Mouse (Mus musculus) left cerebral cortex, postnatal 10 days (tissue): ENCODE measurements around the gene Micu1. TPM values are rescaled to one million over a fixed set of nuclear protein-coding genes. Genes with fewer than 3 reads are reported as not detected.

Source experiments
- DNase-seq, 2 experiments: peaks; one replicate each; pipeline ENCODE4 v3.0.0; 2021 to 2022; ENCODE audit warnings: low spot score in 2 of 2, mixed read lengths in 1 of 2; ENCODE audit errors: extremely low spot score in 1 of 2
- intact Hi-C: fragments of 180-260 bp; cut with DNase I; formaldehyde crosslinking; loops from one replicate; pipeline ENCODE4 v1.15.1; 2025
- total RNA-seq, 2 experiments: library from RNA; stranded (reverse); gene quantifications; 2 replicates each; pipeline ENCODE4 v1.2.3; 2021

The Micu1 gene
- total RNA-seq, 2 experiments from 2014 or later = 78.5 to 79.8 TPM

DNA sequence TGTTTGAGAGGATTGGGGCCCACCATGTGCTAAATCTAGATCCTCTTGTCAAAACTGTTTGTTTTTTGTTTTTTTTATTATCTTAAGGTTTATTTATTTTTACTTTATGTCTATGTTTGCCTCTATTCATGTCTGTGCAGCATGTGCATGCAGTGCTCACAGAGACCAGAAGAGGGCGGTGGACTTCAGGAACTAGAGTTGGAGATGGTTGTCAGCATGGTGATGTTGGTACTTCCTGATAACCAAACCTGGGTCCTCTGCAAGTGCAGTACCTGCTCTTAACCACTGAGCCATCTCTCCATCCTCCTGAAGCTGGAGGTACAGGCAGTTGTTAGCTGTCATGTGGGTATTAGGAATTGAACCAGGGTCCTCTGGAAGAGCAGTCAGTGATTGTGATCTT lies 8.0 kb downstream of the Micu1 start:
- DNase-seq = no peak
- intact Hi-C loops = no loop called here

DNA sequence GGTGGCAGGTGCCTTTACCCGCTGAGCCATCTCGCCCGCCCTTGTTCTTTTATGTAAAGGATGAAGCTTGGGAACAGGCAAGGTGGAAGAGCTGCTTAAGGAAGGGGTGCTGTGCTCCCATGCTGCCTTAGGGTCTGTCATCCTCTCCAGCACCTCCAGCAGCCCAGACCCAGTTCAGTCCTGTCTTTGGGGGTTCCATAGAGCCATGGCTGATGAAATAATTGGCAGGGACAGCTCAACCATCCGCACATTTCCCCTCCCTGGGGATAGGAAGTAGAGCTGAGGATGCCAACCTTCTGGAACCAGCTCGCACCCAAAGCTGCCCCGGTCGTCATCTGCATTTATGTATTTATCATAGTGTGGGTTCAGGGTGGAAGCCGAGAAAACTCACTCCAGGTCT lies 9.8 kb downstream of the Micu1 start:
- no peak for DNase-seq
- intact Hi-C loops = no loop called here

DNA sequence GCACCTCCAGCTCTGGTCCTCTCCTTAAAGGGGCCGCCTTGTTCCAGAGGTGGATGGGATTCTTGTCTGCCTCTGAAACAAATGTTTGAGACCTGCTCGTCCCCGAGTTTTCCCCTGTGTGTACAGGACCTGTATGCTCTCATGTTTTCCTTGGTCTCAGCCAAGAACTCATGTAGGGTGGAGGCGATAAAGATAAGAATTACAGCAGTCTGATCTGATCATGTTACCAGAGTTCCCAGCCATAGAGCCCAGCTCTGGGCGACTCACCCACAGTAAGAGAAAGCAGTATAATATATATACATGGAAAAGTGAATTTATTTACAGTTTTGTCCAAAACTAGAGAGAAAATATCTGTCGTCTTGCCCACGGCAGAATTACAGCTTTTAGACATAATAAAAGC lies 17.7 kb downstream of the Micu1 start:
- no peak for DNase-seq
- intact Hi-C loops = no loop called here

DNA sequence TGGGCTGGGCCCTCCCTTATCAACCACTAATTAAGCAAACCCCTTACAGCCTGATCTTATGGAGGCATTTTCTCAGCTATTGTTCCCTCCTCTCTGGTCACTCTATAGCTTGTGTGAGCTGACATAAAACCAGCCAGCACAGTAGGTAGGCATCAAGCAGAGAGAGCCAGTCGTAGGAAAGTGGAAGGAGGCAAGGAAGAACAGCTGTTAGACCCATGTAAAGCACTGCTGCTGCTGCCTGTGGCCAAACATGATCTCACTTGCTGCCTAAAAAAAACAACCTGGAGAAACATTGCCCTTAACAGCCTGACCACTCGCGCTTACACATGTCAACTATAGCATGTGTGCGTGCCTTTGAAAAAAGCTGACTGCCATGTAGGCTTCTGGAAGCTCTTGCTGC lies 19.3 kb downstream of the Micu1 start:
- DNase-seq = no peak
- intact Hi-C loops = no loop called here

DNA sequence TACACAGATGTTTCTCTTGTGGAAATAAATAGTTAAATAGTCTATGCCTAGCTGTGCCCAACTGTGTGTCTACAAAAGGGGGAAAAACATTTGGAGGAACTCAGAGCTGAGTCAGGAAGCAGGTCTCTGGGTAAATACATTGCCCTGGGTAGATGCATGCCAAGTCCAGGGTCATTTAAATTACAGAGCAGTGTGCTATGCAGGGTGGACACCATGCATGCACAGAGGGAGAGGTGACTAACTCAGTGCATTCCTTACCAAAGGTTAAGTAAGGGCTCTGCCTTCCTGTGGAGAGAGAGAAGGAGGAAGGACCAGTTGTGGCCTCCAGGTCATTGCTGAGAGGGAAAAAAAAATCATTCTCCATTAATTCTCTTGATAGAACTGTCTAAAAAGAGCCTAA lies 22.4 kb downstream of the Micu1 start:
- intact Hi-C loops = no loop called here
- DNase-seq = no peak

DNA sequence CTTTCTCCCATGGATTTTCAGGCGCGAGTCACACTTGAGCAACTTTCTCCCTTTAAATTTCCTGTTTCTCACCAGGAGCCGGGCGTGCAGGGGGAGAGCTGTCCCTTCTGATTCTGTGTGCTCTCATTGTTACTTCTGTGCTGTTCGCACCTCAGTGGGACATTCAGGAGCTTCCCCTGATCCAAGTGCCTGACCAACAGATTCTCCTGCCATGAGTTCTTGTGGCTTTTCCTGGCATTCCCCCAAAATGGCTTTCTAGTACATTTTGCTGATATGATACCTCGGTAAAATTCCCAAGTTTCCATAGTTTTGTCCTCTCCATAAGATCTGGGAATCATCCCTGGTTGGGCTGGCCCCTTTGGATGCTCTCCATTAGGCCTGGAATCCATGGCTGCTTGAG lies 25.0 kb downstream of the Micu1 start:
- DNase-seq = no peak
- intact Hi-C loops = no loop called here

DNA sequence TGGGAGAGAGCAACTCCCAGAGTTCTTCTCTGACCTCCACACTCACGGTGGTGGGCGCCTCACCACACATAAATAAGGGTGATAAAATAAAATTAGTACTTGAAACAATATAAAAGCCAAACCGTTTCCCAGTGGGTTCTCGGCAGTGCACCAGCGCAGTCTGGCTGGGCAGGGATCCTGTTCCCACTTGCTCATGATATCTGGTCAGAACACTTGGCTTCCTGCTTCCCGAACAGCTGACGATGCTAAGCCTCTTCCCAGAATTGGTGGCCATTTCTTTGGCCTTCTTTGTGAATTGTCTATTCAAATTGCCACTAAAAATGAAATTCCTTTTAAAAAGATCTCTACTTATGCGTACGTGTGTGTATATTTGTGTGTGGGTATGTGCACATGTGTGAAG lies 27.0 kb downstream of the Micu1 start:
- intact Hi-C loops = no loop called here
- DNase-seq = no peak

DNA sequence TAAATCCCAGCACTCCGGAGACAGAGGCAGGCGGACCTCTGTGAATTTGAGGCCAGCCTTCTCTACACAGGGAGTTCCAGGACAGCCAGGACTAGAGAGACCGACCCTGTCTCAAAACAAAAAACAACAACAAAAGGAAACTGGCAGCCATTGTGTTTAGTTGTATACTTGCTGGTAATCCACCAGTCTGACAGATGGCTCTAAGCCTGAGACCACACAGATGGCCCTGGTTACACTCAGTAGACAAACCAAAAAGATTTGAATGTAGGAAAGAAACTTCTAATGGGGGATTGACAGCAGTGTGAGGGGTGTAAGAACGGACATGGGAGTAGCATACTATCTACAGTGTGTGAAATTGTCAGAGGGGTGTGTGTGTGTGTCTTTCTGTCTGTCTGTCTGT lies 27.6 kb downstream of the Micu1 start:
- DNase-seq = no peak

DNA sequence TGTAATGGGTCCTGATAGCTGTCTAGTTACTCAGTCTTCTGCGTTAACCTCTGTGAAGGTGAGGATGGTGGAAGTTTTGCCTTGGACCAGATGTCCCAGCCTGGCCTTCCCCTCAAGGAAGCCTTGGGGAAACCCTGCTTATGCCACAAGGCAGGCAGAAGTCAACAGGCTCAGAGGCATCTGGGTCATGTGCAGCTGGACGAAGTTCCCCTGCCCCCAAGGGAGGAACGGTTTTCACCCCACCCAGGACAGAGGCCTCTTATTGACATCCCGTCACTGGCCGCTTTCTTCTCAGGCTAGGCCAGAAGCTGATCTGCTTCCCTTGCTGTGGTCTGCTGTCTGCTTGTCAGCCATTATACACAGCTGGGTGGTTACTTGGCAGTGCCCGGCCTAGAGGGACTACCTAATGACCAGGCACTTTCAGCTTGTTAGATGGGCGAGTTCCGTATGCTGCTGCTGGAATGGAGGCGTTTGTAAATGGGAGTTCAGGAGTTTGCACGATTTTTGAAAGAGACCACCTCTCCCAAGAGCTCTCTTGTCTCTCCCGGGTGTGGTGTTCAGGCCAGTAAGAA lies 33.8 kb downstream of the Micu1 start:
- intact Hi-C loops = no loop called here
- DNase-seq = no peak

More for the DNA sequence above, 27.6 kb downstream of the Micu1 start:
- intact Hi-C loops = no loop called here

DNA sequence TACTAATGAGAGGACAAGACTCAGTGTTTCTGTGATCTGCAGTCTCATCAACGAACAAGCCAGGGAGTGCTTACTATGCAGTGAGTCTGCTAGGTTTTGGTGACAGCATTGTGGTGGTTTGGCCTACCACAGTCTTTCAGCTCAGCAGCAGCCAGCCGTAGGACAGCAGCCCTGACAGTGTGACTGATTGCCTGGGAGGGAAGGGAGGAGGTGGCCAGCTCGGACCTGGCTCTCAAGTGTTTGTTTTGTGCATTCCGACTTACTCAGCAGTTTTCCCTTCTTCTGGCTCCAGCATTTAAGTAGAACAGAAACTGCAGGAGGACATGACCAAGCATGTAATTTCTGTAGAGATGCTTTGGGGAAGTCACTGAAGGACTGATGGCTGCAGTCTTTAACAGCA lies 39.2 kb downstream of the Micu1 start:
- intact Hi-C loops = no loop called here
- DNase-seq = no peak

DNA sequence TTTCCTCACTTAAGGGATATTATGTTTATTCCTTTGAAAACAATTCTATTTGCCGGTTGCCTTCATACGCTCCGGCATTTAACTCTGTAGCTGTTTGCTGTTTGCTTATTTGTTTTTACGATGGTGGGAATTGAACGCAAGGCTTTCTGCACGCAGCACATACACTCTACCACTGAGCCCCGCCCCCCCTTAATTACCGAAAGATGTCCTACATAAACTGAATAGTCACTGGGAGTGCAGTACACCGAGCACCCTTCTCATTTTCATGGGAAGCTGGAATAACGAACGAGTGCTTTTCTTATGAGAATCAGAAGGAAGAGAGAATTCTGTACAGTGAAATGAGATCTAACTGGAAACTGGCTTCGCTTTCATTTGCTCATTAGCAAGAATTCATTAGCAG lies 41.1 kb downstream of the Micu1 start:
- intact Hi-C loops = no loop called here
- DNase-seq = no peak

DNA sequence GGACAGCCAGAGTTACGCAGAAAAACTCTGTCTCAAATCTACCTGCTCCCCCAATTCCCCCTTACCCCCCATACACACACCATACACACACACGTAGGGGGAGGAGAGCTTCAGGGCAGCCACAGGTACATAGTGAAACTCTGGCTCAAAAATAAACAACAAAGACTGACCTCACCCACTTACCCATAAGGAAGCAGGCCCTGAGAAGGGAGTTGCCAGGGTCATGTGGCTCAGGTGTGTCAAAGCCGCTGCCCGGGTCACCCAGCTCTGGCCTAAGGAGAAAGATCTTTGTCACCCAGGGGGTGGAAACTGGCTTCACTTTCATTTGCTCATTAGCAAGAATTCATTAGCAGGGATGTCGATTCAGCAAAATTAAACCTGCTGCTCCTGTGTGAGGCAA lies 41.7 kb downstream of the Micu1 start:
- intact Hi-C loops = no loop called here
- no peak for DNase-seq

DNA sequence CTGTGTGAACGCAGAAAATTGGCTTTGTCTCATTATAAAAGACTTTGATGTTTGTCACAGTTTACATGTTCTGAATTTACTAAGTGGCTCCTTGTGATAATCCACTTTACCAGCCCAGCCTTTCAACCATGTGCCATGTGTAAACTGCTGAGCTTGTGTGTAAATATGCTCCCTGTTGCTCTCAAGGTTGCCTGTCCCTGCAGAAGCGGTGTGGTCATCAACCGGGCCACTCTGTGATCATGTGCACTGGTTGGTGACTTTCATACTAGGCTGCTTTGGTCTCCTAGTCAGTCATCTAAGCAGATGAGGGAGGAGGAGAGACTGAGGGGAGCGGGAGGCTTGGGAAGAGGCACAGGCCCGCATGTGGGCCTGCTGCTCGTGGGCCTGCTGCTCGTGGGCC lies 45.1 kb downstream of the Micu1 start:
- intact Hi-C loops = no loop called here
- DNase-seq = no peak

DNA sequence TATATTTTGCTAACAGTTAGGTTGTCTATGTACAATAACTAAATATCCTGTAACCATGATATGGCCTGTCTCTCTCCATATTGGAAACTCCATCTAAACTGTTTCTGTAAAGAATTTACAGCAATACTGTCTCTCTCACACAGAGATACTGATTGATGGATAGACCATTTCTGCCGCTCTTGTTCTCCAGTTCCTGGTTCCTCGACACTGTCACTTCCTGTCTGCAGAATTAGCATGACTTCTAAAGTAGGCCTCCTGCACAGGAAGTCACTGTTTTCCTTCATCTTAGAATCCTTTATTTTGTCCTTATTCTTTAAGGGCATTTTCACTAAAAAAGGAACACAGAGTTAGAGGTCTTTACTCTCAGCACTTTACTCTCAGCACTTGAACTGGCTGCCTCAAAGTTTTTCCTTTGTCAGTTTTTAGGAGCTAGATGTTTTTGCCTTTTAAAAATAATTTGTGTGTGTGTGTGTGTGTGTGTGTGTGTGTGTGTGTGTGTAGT lies 46.5 kb downstream of the Micu1 start:
- intact Hi-C loops = no loop called here
- DNase-seq = no peak

DNA sequence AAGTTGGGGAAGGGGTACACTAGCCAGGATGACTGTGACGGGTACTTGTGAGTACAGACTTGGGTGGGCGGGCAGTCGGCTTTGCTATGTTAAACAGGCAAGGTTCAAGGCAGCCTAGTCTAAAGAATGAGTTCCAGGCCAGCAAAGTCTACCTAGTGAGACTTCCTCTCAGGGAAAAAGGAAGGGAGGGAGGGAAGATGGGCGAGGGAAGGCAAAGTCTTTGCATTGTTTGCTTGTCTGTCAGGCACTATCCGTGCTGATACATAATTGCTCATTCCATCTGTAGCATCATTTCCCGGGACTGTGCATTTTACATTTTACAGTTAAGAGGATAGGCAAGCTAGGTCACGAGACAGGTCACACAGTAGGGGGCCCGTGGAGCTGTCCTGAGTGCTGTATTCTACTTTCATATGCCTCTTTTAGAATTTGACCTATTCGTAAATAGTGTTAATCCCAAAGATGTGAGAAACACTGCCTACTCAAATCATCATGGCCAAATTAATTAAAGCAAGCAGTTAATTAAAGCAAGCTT lies 51.3 kb downstream of the Micu1 start:
- intact Hi-C loops = no loop called here
- DNase-seq = no peak

DNA sequence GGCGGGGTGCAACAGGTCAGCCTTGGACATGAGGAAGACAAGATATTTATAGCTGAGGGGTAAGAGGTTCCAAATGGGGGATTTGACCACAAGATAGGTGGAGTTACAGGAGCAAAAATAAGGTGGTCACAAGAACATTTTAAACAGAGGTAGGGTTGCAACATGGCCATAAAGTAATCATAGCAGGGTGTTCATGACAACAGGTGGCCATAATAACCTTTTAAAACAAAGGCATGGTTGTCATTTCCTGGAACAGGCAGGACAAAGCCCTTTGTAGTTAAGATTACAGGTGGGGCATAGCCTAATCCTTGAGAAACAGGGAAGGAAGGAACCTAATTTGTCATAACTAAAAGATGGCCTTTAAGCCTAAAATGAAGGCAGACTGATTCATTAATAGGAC lies 51.8 kb downstream of the Micu1 start:
- intact Hi-C loops = no loop called here
- DNase-seq = no peak

DNA sequence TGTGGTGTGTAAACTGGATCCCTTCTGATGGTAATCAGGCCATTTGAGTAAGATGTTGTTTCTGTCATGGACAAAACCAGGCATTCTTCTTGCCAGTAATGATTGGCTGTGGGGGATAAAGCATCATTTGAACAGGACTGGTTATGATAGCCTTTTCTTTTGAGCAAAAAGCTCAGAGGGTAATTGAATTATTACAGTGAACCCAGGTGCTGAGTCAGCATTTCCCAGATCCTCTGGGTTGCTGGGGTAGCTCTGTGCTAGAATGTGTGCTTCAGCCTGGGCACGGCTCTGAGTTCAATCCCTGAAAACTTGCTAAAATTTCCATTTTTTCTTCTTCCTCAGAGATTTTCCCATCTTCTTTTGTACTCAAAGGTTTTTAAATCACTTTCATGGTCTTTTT lies 52.6 kb downstream of the Micu1 start:
- no peak for DNase-seq
- intact Hi-C loops = no loop called here

DNA sequence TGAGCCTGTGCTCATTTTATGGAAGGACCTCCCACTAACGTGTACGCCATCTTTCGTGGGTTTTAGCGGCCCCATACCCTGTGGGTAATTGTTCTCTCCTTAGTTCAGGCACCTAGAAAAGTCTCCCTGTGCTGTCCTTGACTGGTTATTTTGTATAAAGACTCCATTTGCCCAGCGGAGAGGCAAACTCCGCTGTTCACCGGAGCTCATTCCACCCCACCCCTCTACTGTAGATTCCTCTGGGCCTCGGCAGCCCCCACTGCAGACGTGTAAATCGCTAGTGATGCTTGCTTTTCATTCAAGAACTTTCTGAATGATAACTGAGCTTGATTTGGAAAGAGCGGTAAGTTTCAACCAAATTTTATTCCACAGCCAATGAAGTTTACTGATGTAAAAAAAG lies 53.4 kb downstream of the Micu1 start:
- no peak for DNase-seq
- intact Hi-C loops = no loop called here

DNA sequence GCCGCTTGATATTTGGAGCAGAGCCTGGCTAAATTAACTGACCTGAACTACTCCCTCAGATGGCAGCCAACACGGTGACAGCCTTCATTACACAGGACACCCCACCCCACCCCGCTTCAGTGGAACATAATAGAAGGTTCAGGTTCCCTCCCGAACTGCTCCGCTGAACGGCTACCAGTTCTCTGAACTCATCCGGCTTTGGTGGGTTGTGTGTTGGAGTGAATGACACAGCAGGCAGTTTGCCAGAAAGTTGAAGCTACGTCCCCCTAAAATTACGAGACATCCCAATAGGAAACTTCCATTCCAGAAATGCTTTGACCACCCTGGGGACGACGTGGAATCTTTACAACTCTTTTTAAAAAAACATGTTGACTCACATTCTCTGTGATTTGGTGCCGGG lies 53.8 kb downstream of the Micu1 start:
- DNase-seq = no peak
- intact Hi-C loops = no loop called here

DNA sequence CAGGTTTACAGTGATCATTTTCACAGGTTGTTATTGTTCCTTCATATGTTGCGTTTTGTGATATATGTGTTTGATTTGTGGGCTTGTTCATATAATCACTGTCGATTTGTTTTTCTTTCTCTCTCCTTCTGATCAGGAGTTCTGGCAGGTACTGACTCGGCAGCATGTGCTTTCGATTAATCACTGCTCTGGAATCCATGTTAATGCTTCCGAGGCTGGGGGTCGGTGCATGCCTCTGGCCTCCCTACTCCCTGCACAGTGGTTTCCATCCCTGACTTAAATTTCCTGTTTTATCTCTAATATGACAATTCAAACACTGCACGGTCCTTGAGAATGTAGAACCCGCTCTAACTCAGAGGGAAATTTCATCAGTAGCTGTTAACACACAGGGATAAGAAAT lies 54.3 kb downstream of the Micu1 start:
- DNase-seq = no peak
- intact Hi-C loops = no loop called here

DNA sequence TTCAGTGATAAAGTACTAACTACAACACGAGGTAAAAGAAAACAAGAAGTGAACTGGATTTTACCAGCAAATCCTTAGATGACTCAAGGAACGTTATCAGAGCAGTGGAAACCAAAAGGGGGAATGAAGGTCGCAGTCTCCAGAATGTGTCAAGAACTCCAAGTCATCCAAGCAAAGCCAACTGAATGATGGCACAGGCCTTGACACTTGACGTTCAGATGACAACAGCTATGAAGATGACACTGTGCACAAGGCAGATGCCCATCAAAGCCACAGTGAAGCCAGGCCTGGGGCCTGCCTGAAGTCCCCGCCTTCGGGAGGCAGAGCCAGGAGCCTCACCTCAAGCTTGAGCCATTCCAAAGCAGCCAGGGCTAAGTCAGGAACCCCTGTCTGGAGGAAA lies 62.5 kb downstream of the Micu1 start:
- intact Hi-C loops = no loop called here

More for the DNA sequence above, 62.5 kb downstream of the Micu1 start:
- no peak for DNase-seq
